Mouse (Mus musculus): ENCODE results near the gene Prkacb. TPM values are rescaled to one million over a fixed set of nuclear protein-coding genes. Genes with fewer than 3 reads are reported as not detected.
"Not testable (repeated sequence)": the region's sequence is repeated elsewhere in the genome, so short reads cannot be mapped to it uniquely, and the experiment has no call there.

Gene Prkacb
- polyA plus RNA-seq, 1 experiment from 2014 or later: 54.7 TPM

GRCm38 (mm10) chr3:146741158-146741557 lies 71.6 kb downstream of the Prkacb start:
- no peak overlapping the region for H3K4me3 ChIP-seq
- 97% methylated on average over 5 of the region's 5 CpGs for WGBS
- H3K27ac ChIP-seq: no peak overlapping the region
- H3K27me3 ChIP-seq (ENCODE audit: poor library complexity, severe bottlenecking): no peaks in the 10 kb centered on the region
- no peak for DNase-seq (ENCODE audit: extremely low spot score, low spot score)
- H3K9me3 ChIP-seq: no peaks in the 10 kb centered on the region
- H3K36me3 ChIP-seq (replicated peaks): peaks cover 73% of the 10 kb centered on the region
- H3K4me1 ChIP-seq: no peaks in the 10 kb centered on the region

GRCm38 (mm10) chr3:146736186-146736585 lies 76.6 kb downstream of the Prkacb start:
- DNase-seq (ENCODE audit: extremely low spot score, low spot score); H3K4me3 ChIP-seq; H3K9me3 ChIP-seq; H3K27ac ChIP-seq; H3K27me3 ChIP-seq (ENCODE audit: poor library complexity, severe bottlenecking); H3K4me1 ChIP-seq: not testable (repeated sequence)
- WGBS: 91% methylated on average over 6 of the region's 6 CpGs
- peaks cover 84% of the 10 kb centered on the region for H3K36me3 ChIP-seq (replicated peaks)

- WGBS: 79% methylated on average over 3 of the region's 3 CpGs
- no peak for DNase-seq (ENCODE audit: extremely low spot score, low spot score)
- Histone ChIP-seq H3K4me1 (no peaks in the 10 kb centered on the region), H3K27ac (no peak overlapping the region), H3K4me3 (no peak overlapping the region), H3K9me3 (no peaks in the 10 kb centered on the region), H3K36me3 (replicated peaks) (peaks cover 83% of the 10 kb centered on the region), H3K27me3 (ENCODE audit: poor library complexity, severe bottlenecking) (no peaks in the 10 kb centered on the region)
Observed at GRCm38 (mm10) chr3:146735657-146736056, 77.1 kb downstream of the Prkacb start.

- H3K4me1 ChIP-seq: no peaks in the 10 kb centered on the region
- H3K4me3 ChIP-seq: no peak overlapping the region
- WGBS: 94% methylated on average over 9 of the region's 9 CpGs
- DNase-seq (ENCODE audit: extremely low spot score, low spot score): no peak
- no peaks in the 10 kb centered on the region for H3K9me3 ChIP-seq
- no peak overlapping the region for H3K27ac ChIP-seq
- H3K27me3 ChIP-seq (ENCODE audit: poor library complexity, severe bottlenecking): no peaks in the 10 kb centered on the region
- peaks cover 82% of the 10 kb centered on the region for H3K36me3 ChIP-seq (replicated peaks)
Observed at GRCm38 (mm10) chr3:146734907-146735629, 77.7 kb downstream of the Prkacb start.

DNA sequence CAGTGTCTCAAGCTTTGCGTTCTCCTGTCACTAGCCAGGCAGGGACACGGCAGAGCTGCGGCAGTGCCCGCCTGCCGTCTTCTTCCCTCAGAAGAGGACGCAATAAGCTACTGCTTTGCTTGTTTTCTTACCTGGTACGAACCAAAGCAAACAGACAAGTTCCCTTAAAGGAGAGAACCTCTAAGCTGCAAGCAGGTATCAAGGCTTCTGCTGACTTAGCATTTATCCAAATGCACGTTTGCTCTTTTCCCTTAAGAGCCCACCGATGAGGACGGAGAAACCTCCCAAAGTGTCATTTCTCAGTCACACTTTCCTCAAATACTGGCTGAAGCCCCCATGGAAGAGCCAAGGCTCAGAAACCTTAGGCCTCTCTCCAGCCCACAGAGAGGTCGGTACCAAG lies 81.3 kb downstream of the Prkacb start:
- Histone ChIP-seq H3K9me3 (peaks cover under 1% of the 10 kb centered on the region; the same call in 1 of the 2 replicates), H3K4me3 (no peak overlapping the region), H3K27ac (no peak overlapping the region), H3K27me3 (ENCODE audit: poor library complexity, severe bottlenecking) (no peaks in the 10 kb centered on the region), H3K36me3 (replicated peaks) (peaks cover 80% of the 10 kb centered on the region), H3K4me1 (no peaks in the 10 kb centered on the region)
- WGBS: 93% methylated on average over 11 of the region's 11 CpGs
- no peak for DNase-seq (ENCODE audit: extremely low spot score, low spot score)

- Histone ChIP-seq H3K4me3 (no peak overlapping the region), H3K27ac (no peak overlapping the region), H3K4me1 (peaks cover 6% of the 10 kb centered on the region; the same call in 1 of the 2 replicates), H3K36me3 (replicated peaks) (peaks cover 30% of the 10 kb centered on the region), H3K9me3 (peaks cover 5% of the 10 kb centered on the region; the same call in 1 of the 2 replicates), H3K27me3 (ENCODE audit: poor library complexity, severe bottlenecking) (no peaks in the 10 kb centered on the region)
- WGBS: 80% methylated on average over 3 of the region's 3 CpGs
- no peak for DNase-seq (ENCODE audit: extremely low spot score, low spot score)
Observed at GRCm38 (mm10) chr3:146723037-146723436, 89.8 kb downstream of the Prkacb start.

DNA sequence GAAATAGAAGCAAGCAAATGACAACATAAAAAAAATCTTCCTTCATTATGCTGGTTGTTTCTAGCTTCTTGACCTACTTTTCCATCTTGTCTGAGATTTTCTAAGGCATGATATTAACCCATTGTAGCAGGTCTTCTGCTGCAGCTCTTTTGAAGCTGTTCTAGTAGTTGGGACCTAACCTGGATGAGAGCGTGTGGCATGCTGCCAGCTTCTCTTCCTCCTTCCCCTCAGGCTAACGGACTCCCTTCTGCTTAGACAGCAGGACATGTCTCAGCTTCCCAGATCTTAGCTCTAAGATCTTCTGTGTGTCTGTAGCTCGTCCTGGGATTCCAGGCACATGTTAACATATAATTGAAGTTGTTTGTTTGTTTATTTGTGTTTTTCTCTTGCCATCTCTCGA lies 93.1 kb downstream of the Prkacb start:
- Histone ChIP-seq H3K4me1 (peaks cover 6% of the 10 kb centered on the region; the same call in 1 of the 2 replicates), H3K27ac (no peak overlapping the region), H3K36me3 (replicated peaks) (no peaks in the 10 kb centered on the region), H3K27me3 (ENCODE audit: poor library complexity, severe bottlenecking) (no peaks in the 10 kb centered on the region), H3K9me3 (no peaks in the 10 kb centered on the region), H3K4me3 (no peak overlapping the region)
- DNase-seq (ENCODE audit: extremely low spot score, low spot score): no peak
- WGBS: 86% methylated on average over 4 of the region's 4 CpGs

- 72% methylated on average over 5 of the region's 5 CpGs for WGBS
- Histone ChIP-seq H3K27me3 (ENCODE audit: poor library complexity, severe bottlenecking) (no peaks in the 10 kb centered on the region), H3K4me1 (peaks cover 3% of the 10 kb centered on the region; the same call in 1 of the 2 replicates), H3K36me3 (replicated peaks) (no peaks in the 10 kb centered on the region), H3K4me3 (no peak overlapping the region), H3K9me3 (no peaks in the 10 kb centered on the region), H3K27ac (no peak overlapping the region)
- no peak for DNase-seq (ENCODE audit: extremely low spot score, low spot score)
Observed at GRCm38 (mm10) chr3:146718251-146718650, 94.5 kb downstream of the Prkacb start.

GRCm38 (mm10) chr3:146712305-146712704 lies 100.5 kb downstream of the Prkacb start:
- Histone ChIP-seq H3K36me3 (replicated peaks) (no peaks in the 10 kb centered on the region), H3K27me3 (ENCODE audit: poor library complexity, severe bottlenecking) (no peaks in the 10 kb centered on the region), H3K9me3 (no peaks in the 10 kb centered on the region), H3K4me1 (no peaks in the 10 kb centered on the region), H3K4me3 (no peak overlapping the region), H3K27ac (no peak overlapping the region)
- 78% methylated on average over 7 of the region's 7 CpGs for WGBS
- no peak for DNase-seq (ENCODE audit: extremely low spot score, low spot score)

GRCm38 (mm10) chr3:146711559-146711958 lies 101.2 kb downstream of the Prkacb start:
- Histone ChIP-seq H3K27ac (no peak overlapping the region), H3K36me3 (replicated peaks) (no peaks in the 10 kb centered on the region), H3K4me1 (no peaks in the 10 kb centered on the region), H3K4me3 (no peak overlapping the region), H3K27me3 (ENCODE audit: poor library complexity, severe bottlenecking) (no peaks in the 10 kb centered on the region), H3K9me3 (no peaks in the 10 kb centered on the region)
- DNase-seq (ENCODE audit: extremely low spot score, low spot score): no peak
- WGBS: 71% methylated on average over 6 of the region's 6 CpGs

- Histone ChIP-seq H3K36me3 (replicated peaks) (no peaks in the 10 kb centered on the region), H3K4me3 (no peak overlapping the region), H3K4me1 (no peaks in the 10 kb centered on the region), H3K9me3 (no peaks in the 10 kb centered on the region), H3K27me3 (ENCODE audit: poor library complexity, severe bottlenecking) (no peaks in the 10 kb centered on the region), H3K27ac (no peak overlapping the region)
- DNase-seq (ENCODE audit: extremely low spot score, low spot score): no peak
- 83% methylated on average over 7 of the region's 7 CpGs for WGBS
Observed at GRCm38 (mm10) chr3:146711084-146711483, 101.7 kb downstream of the Prkacb start.

GRCm38 (mm10) chr3:146709086-146709485 lies 103.7 kb downstream of the Prkacb start:
- whole genome bisulfite sequencing: 81% methylated on average over 1 of the region's 1 CpGs
- no peaks in the 10 kb centered on the region for H3K27me3 ChIP-seq (ENCODE audit: poor library complexity, severe bottlenecking)
- DNase-seq (ENCODE audit: extremely low spot score, low spot score): no peak
- no peaks in the 10 kb centered on the region for H3K4me1 ChIP-seq
- H3K27ac ChIP-seq: no peak overlapping the region
- H3K9me3 ChIP-seq: no peaks in the 10 kb centered on the region
- no peak overlapping the region for H3K4me3 ChIP-seq
- H3K36me3 ChIP-seq (replicated peaks): no peaks in the 10 kb centered on the region

- Histone ChIP-seq H3K4me3 (no peak overlapping the region), H3K9me3 (no peaks in the 10 kb centered on the region), H3K27ac (no peak overlapping the region), H3K27me3 (ENCODE audit: poor library complexity, severe bottlenecking) (no peaks in the 10 kb centered on the region), H3K36me3 (replicated peaks) (no peaks in the 10 kb centered on the region), H3K4me1 (peaks cover 4% of the 10 kb centered on the region)
- 84% methylated on average over 3 of the region's 3 CpGs for WGBS
- DNase-seq (ENCODE audit: extremely low spot score, low spot score): no peak
Observed at GRCm38 (mm10) chr3:146708381-146708780, 104.4 kb downstream of the Prkacb start.
